Mouse (Mus musculus) cerebellum, adult 18-20 months (tissue): ENCODE data around the gene Gm20388.

ENCODE experiments used
- DNase-seq, 2 experiments: peaks; one replicate each; pipeline ENCODE4 v3.0.0; 2021

Gm20388 gene

GRCm38 (mm10) chr8:120454404-120454803 is 543.8 kb downstream of the Gm20388 start:
- DNase-seq: no peak

GRCm38 (mm10) chr8:120460375-120460774 is 549.7 kb downstream of the Gm20388 start:
- DNase-seq: peak in 1 of 2 experiments; percentile 21

GRCm38 (mm10) chr8:120462119-120462551 is 551.5 kb downstream of the Gm20388 start:
- no peak for DNase-seq

GRCm38 (mm10) chr8:120462611-120463010 is 552.0 kb downstream of the Gm20388 start:
- no peak for DNase-seq

GRCm38 (mm10) chr8:120463918-120464584 is 553.4 kb downstream of the Gm20388 start:
- no peak for DNase-seq

- DNase-seq: no peak
Observed at GRCm38 (mm10) chr8:120464585-120464937, 553.9 kb downstream of the Gm20388 start.

- peak in 1 of 2 experiments; percentile 26 for DNase-seq
Observed at GRCm38 (mm10) chr8:120465710-120466109, 555.1 kb downstream of the Gm20388 start.

GRCm38 (mm10) chr8:120466266-120466665 is 555.6 kb downstream of the Gm20388 start:
- DNase-seq: no peak

- DNase-seq: no peak
Observed at GRCm38 (mm10) chr8:120467598-120467997, 557.0 kb downstream of the Gm20388 start.

- no peak for DNase-seq
Observed at GRCm38 (mm10) chr8:120470170-120470569, 559.5 kb downstream of the Gm20388 start.

GRCm38 (mm10) chr8:120471166-120471565 is 560.5 kb downstream of the Gm20388 start:
- peak; percentile 67 for DNase-seq

GRCm38 (mm10) chr8:120471752-120472151 is 561.1 kb downstream of the Gm20388 start:
- DNase-seq: no peak

- DNase-seq: no peak
Observed at GRCm38 (mm10) chr8:120472230-120472629, 561.6 kb downstream of the Gm20388 start.

GRCm38 (mm10) chr8:120473729-120474364 is 563.2 kb downstream of the Gm20388 start:
- no peak for DNase-seq

- no peak for DNase-seq
Observed at GRCm38 (mm10) chr8:120474496-120475235, 564.0 kb downstream of the Gm20388 start.

- no peak for DNase-seq
Observed at GRCm38 (mm10) chr8:120475462-120476201, 565.0 kb downstream of the Gm20388 start.

- no peak for DNase-seq
Observed at GRCm38 (mm10) chr8:120476711-120477575, 566.3 kb downstream of the Gm20388 start.

- no peak for DNase-seq
Observed at GRCm38 (mm10) chr8:120478754-120479153, 568.1 kb downstream of the Gm20388 start.

- DNase-seq: no peak
Observed at GRCm38 (mm10) chr8:120479691-120480090, 569.0 kb downstream of the Gm20388 start.

- DNase-seq: no peak
Observed at GRCm38 (mm10) chr8:120482015-120482689, 571.5 kb downstream of the Gm20388 start.

- no peak for DNase-seq
Observed at GRCm38 (mm10) chr8:120484460-120484859, 573.8 kb downstream of the Gm20388 start.
